Mouse (Mus musculus) olfactory bulb, adult 2 months (tissue): Measurements from ENCODE around the gene Cyp2c23.

Experiments
- CTCF ChIP-seq: fragments of 200-500 bp; IDR thresholded peaks from 2 replicates; pipeline ENCODE4 v1.5.1; 2012; ENCODE audit warnings: low read depth, mild to moderate bottlenecking, low read length, moderate library complexity; ENCODE audit not compliant: insufficient read depth
- POLR2A ChIP-seq: fragments of 200-500 bp; IDR thresholded peaks from 2 replicates; pipeline ENCODE4 v1.6.1; 2012; ENCODE audit warnings: mild to moderate bottlenecking, low read depth, low read length, moderate library complexity; ENCODE audit not compliant: insufficient read depth

- no peak for TF ChIP-seq POLR2A
- TF ChIP-seq CTCF: no peak
Measured at GRCm38 (mm10) chr19:44028972-44029371, at the start of gene Cyp2c23.
